Mouse (Mus musculus): ENCODE measurements around the gene Terb1.

Terb1 gene

DNA sequence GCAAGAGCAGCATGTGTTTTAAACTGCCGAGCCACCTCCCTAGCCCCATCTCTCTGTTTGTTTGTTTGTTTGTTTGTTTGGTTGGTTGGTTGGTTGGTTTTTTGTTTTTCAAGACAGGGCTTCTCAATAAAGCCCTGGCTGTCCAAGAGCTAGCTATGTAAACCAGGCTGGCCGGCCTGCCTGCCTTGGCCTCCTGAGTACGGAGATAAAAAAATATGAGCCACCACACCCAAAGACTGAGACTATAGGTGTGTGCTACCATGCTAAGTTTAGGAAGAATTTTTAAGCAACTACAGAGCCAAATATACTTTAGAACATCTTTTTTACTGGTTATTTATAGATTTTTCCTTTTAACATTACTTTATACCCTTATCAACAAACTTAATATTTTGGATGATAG is 57.5 kb downstream of the Terb1 start:
- no peak for DNase-seq (ENCODE audit: low read depth, low spot score)

DNA sequence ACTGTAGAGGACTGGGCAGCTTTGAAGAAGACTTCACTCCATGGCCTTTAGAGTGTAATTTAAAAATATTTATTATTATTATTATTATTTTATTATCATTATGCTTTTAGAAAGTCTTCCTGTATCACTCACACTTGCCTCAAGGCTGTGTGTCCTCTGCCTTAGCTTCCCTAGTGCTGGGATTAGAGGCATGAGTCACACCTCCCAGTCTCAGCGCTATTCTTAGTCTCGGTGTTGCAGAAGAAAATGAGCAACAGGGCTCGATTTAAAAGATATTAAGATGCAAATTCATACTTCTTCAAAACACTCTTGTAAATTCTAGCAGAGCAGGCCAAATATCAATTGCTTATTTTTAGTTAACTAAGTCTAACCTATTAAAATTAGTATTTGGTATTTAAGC is 60.9 kb downstream of the Terb1 start:
- DNase-seq (ENCODE audit: low read depth, low spot score): no peak

DNA sequence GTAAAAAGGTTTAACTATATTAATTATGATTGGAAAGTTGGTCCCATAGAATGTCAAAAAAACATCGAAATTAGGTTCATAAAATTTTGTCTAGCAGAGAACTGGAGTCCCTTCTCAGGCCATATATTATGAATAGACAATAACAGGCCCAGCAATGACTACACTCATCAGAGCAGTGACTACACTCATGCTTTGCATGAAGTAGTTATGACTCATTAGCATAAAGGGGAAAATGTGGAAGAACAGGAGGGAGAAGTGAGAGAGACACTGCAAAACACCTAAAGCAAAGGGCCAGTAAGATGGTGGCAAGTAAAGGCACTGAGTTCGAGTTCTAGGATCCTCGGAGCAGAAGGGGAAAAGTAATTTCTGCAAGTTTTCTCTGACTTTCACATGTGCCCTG is 63.7 kb downstream of the Terb1 start:
- peak; percentile 58 for DNase-seq (ENCODE audit: low read depth, low spot score)

DNA sequence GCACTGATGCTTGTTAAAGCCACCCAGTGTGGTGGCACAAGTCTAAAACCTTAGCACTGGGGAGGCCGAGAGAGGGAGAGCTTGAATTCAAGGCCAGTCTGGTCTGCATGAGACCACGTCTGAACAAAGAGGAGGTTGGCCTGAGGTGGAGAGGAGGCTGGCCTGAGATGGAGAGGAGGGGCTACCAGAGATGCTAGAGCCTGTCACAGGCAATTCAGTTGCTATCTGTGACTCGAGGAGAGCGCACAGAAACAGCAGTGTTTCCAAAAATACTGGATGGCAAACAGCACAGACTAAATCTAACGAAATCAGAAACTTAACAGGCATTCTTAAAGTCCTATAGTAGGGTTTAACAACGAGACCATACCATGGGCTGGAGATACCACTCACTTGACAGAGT is 64.5 kb downstream of the Terb1 start:
- peak; percentile 66 for DNase-seq (ENCODE audit: low read depth, low spot score)

DNA sequence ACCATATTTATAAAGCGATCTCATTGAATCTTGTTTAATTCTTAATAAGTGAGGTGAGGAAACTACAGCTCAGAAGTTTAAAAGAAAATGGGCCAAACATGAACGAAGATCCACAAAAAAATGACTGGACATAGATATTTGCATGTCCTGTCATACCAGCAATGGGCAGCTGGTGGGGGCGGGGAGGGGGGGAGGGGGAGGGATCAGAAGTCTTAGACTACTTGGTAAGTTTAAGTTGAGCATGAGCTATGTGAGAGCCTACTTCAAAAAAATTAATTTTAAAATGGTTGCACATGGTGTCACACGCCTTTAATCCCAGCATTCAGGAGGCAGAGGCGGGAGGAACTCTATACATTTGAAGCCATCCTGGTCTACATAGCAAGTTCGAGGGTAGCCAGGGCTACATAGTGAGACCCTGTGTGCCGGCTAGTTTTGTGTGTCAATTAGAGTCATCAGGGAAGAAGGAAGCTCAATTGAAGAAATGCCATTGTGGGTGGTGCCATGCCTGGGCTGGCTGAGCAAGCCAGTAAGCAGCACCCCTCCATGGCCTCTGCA is 66.5 kb downstream of the Terb1 start:
- DNase-seq (ENCODE audit: low read depth, low spot score): no peak

DNA sequence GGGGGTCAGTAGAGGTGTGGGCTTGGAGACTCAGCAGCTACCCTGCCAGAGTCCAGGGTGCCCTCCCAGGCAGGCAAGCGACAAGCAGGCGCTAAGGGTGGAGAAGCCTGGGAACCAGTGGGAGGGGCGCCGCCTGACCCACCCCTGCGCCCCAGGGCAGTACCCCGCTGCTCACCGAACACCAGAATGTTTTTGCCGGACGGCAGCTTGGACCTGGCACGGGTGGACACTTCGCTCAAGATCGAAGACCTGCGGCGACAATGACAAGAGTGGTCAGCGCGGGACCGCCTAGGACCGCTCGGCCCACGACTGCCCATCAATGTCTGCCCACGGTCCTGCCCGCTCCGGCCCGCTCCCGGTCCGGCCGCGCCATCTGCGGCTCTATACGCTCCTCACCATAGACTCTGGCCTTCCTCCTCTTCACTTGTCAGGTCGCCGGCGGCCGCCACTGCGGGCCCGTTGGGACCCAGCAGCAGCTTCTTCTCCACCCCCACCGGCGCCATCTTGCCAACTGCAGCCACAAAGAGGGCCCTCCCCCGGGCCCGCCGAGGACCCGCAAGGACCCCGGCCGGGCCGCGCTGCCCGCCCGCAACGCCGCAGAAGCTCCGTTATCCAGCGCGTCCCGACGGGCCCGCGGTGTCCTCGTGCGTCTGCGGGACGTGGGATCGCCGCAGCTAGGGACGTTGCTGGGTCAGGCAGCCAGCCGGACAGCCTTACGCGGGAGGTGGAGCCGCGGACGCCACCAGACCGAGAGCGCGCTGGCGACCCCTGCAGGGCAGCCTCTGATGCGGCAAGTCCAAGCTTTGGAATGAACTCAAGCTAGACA is 67.2 kb downstream of the Terb1 start, which contains the start of gene Dync1li2:
Dync1li2 (minus strand) TSS at position 749 of the 826 bp plus-strand sequence.
- DNase-seq (ENCODE audit: low read depth, low spot score): peak; percentile 96

DNA sequence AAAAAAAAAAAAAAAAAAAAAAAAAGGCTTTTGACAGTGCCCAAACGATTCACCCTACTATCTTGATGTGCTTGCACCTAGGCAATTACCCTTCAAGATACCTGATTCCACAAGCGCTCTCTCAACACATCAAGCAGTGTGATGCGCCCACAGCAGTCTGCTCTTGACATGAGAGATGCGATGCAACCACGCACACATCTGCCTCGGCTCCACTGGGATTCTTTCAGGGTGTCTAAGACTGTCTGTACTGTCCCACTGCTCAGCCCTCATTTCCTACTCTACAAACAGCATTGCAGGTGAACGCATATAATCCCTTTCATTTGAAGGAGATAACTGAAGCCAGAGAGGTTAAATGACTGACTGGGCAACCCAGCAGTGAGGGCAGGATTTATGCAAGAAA is 68.1 kb downstream of the Terb1 start:
- no peak for DNase-seq (ENCODE audit: low read depth, low spot score)

DNA sequence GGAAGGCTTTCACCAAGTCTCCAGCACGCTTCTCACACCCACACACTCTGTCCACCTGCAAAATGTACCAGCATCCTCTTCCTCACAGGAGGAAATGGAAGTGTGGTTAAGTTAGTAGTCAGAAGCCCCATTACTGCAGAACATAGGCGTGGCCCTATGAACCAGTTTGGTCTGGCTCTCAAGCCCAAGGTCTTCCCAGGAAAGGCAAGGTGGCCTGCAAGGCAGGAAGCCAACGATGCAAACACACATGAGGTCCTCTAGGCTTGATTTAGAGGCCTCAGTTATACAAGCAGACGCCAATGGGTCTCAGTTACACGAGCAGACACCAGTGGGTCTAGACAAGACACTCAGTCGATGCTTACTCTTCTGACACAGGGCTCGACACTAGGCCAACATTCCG is 70.2 kb downstream of the Terb1 start:
- DNase-seq (ENCODE audit: low read depth, low spot score): no peak

DNA sequence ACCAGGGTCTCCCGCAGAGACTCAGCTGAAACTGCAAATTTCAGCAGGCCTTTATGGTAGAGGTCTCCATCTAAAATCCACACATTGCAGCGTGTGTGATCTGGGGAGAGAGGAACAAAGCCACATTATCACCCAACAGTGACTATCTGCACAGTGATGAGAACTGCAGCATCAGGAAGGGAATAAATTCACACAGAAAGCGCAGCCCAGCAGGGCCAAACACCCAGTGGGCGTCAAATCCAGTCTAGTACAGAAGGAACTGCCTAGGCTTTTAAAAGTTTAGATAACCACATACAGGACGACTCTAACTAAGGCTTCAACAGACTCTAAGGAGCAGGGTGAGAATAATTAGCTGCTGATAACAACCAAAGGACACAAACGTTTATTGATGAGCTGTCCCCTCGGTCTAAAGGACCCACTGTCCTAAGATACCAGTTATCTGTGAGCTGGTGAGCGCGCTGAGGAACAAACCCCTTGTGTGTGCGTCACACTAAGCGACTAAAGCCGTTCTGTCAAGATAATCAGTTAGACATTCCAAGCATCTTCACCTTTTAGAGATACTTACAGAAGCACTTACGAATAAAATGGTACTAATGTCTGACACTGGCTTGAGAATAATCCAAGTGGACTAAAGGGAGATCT is 72.1 kb downstream of the Terb1 start:
- no peak for DNase-seq (ENCODE audit: low read depth, low spot score)

DNA sequence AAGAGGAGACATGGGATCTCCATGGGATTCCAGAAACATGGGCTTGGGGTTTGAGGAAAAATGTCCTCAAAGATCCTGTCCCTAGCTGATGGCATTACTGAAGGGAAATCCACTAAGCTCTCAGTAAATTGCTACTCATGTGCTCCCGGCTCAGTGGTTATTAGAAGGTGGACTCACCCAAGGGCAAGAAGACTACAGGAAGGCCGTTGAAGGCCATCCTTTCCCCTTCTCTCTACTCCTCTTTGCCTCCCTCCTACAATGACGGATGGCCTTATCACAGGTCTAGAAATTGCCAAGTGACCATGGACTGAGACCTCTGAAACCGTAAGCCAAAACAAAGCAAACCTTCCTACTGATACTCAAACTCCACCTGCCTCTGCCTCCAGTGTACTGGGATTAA is 73.1 kb downstream of the Terb1 start:
- no peak for DNase-seq (ENCODE audit: low read depth, low spot score)

DNA sequence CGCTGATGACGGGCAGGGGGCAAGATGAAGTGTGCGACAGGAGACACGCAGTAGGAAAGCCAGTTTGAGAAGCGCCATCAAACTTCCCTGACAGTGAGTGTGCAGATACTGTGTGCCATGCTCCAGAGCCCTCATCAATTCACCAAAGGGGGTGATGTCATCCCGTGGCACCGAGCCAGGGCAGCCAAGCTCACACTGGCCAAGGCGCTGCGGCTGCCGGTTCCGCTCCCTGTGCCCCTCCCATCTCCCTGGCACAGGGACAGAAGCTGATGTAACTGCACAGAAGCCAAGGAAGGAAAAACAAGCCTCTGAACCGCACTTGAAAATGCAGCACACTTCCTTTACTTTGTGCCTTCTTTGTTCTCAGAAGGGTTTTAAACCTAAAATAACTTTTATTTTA is 73.7 kb downstream of the Terb1 start:
- DNase-seq (ENCODE audit: low read depth, low spot score): no peak

DNA sequence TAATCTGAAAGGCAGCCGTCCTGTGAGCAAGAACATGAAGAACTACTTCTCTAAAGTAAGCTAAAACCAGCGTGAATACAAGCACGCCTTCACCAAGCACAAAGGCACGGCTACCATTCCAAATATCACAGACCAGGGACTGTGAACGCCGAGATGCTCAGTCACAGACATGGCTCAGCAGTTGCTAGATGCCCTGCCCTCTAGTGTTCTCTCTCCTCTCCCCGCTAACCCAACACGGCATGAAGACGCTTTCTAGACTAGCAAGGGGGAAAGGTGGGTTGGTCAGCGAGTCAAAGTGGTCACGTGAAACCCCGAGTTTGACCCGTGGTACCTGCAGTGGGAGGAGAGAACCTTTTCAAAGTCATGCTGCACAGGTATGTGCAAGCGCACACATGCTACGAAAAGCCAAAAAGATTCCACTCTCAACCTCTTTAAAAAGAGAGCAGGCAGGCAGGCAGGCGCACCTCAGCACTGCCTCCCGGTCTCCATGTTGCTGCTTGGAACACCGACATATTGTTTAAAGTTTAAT is 74.8 kb downstream of the Terb1 start:
- no peak for DNase-seq (ENCODE audit: low read depth, low spot score)

DNA sequence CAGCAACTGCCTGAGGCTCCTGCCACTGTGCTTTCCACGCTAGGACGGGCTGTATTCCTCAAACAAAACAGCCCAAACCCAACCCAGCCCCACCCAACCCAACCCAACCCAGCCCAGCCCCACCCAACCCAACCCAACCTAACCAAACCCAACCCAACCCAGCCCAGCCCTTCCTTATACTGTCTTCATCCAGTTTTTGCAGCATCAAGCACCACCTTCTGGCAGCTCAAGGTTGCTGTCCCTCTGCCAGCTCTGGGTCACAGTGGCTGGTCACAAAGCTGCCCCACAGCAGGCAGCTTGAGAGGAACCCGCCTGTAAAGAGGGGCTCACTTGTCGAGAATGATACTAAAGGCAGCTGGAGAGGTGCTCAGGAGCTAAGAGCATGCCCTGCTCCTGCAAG is 75.4 kb downstream of the Terb1 start:
- no peak for DNase-seq (ENCODE audit: low read depth, low spot score)

DNA sequence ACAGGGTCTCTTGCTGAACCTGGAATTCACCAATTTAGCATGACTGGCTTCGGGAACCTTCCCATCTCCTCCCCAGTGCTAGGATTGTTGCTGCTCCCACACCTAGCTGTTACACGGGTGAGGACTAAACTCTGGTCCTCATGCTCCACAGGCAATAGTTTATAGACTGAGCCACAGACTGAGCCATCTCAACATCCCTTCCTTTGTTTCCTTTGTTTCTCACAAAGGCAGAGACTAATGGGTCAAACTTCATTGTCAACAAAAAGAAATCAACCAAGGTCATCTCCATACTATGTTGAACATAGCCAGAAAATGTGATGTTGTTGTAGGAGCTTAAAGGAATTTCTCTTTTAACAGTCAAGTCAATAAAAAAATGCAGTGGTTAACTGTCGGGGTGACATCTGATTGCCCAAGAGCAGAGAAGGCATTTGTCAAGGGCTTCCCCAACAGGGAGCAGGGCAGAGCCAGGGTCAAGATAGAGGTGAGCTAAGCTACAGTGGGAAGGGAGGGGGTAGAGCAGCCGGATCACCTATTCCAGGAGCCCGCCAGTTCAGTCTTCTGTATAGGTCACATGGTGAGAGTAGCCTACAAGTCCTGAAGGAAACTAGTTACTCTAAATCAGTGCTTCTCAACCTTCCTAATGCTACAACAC is 76.4 kb downstream of the Terb1 start:
- no peak for DNase-seq (ENCODE audit: low read depth, low spot score)

DNA sequence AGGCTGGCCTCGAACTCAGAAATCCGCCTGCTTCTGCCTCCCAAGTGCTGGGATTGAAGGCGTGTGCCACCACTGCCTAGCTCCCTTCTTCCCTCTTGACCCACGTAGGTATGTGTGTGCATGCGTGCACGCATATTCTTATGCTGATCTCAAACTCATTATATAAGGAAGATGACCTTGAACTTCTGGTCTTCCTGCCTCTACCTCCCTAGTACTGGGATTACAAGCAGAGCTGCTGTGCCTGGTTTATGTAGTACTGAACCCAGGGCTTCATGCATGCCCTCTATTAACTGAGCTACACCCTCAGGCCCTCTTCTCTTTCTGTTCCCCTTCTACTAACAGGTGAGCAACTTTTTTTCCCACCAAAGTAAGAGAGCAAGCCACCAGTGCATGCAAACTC is 77.1 kb downstream of the Terb1 start:
- DNase-seq (ENCODE audit: low read depth, low spot score): peak; percentile 48

DNA sequence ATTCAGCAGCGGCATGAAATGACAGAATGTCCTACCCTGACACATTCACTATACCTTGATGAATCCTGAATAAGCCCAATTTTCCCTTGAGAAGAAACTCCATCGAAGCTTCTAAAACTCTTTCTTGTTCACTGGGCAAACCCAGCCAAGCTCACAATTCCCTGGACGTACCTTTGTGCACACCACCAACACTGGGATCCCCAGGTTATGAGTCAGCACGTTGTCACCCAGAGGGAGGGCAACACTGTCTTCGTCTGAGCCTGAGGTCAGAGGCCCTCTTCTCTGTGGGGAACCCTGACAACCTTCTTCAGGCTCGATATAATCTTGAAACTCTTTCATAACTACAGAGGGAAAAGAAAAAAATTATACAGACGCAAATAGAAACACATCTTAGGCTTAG is 79.5 kb downstream of the Terb1 start:
- no peak for DNase-seq (ENCODE audit: low read depth, low spot score)

DNA sequence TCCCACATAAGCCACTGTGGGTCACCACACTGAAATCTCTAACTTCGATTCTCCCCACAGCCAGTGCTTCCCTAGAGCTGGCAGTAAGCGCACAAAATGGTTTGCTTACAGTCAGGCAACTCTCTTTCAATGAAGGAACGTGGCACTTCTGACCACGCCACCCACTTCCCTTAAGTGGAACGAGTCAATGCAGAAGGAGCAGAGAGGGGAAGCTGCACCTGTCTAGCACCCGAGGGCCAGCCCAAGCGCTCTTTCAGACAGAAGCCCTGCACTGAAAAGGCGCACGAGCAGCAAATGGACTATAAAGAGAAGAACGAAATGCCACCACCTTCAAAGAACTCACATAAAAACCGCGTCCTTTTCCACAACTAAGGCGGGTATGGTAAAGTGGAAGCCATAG is 82.0 kb downstream of the Terb1 start:
- DNase-seq (ENCODE audit: low read depth, low spot score): no peak

DNA sequence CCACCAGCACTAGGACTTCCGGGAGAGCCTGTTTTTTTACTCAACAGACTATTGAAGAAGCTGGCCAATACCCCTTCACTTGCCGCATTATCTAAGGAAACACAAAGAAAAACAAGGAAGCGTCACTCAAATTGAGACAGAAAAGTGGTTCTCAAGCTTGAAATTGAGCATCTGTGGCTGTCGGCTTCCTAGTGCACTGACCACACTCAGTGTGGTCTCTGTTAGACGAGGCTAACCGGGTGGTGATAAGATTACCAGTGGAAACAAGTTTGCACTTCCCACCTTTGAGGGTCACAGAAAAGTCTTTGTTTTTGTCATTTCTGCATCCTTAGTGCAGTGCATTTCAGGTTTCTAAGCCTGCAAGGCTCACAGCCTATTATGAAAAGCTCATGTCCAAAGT is 87.4 kb downstream of the Terb1 start:
- DNase-seq (ENCODE audit: low read depth, low spot score): no peak

DNA sequence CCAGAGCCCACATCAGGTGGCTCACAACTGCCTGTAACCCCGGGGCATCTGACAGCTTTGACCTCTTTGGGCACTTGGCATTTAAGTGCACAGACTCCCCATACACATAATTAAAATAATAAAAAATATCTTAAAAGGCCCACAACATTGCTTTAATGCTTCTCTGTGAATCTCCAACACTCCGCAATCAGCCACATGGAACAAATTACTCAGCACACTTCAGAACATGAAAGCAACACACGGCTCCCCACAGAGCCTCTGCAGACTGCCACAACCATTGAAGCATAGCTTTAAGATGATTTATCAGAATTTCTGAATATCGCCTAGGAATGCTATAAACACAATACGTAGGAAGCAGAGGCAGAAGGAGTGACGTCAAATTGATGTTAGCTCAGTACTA is 93.7 kb downstream of the Terb1 start:
- DNase-seq (ENCODE audit: low read depth, low spot score): no peak

DNA sequence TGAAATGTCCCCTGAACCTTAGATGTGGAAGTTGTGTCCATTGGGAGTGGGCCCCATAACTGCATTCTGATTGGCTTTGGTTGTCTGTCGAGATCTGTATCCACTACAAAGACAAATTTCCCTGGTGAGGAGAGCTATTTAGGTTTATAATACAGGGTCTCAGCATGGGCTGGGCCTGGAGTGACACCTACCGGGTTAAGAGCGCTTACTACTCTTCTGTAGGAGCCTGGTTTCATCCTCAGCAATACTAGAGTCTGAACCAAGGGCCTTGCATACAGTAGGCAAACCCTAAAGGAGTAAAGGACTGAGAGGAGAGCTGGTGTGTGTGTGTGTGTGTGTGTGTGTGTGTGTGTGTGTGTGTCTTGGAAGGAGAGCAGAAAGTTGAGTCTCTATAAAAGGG is 95.5 kb downstream of the Terb1 start:
- DNase-seq (ENCODE audit: low read depth, low spot score): no peak

DNA sequence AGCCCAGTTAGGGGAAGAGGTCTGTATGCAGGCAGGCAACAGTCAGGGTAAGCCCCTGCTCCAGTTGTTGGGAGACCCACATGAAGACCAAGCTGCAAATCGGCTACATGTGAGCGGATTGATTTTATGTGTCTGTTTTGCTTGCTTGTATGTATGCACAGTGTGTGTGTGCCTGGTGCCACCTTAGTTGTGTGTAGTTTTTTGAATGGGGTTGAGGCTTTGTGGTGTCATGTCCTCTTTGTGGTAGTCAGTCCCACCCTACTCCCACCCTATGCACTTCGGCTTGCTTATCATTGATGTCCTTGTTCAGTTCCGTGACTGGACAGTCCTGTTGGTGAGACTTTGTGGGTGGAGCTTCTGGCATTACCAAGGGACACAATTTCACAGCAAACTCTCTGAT is 95.9 kb downstream of the Terb1 start:
- no peak for DNase-seq (ENCODE audit: low read depth, low spot score)

DNA sequence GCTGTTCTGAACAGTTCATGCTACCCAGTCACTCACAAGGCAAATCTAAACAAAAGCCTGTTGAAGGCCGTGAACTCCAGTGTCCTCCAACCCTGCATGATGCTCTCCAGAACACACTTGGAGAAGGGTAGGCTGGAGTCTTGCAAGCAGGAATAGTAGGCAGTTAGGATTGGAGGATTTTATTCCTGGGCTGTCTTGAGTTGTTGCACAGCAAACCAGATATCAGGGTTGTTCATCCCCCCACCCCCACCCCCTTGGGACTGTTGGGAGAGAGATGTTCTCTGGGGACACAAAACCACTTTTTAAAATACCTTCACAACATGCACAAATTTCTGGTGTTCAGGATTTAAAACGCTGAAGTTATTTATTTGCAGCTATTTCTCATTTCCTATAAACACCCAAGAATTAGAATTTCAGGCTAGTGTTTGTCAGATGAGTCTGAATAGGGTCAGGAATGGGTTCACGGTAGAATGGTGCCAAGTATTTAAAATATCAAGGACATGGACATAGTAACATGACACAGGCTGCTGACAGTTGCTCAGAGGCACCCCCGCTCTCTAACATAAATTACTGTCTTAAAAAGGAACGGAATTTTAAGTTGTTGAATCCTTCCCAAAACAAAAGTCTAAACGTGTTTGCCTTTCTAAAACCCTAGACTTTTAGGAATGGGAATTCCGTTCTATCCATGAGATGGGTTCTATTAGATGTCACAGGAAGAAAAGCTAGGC is 96.7 kb downstream of the Terb1 start:
- no peak for DNase-seq (ENCODE audit: low read depth, low spot score)
